Mouse (Mus musculus) erythroblast, adult 5-6 weeks (primary cell): ENCODE results near the gene Rbm19. TPM values are rescaled to one million over a fixed set of nuclear protein-coding genes. Genes with fewer than 3 reads are reported as not detected.

ENCODE experiments used
- ATAC-seq: replicated peaks from 2 replicates; pipeline ENCODE4 v1.8.0; 2016; ENCODE audit warnings: moderate number of reproducible peaks, mild to moderate bottlenecking, moderate TSS enrichment, inconsistent platforms; ENCODE audit not compliant: poor library complexity, low FRiP score, severe bottlenecking
- total RNA-seq, 2 experiments: library from RNA; stranded (forward) in 1 of 2; stranded (reverse) in 1 of 2; fragments of 150-400 nt in 1 of 2; fragments of 200-764, 138-1000 nt in 1 of 2; gene quantifications; 2 replicates each; pipeline versions ENCODE4 v1.2.3 to v1.2.4; 2015 to 2017; ENCODE audit warnings: low replicate concordance in 2 of 2

The Rbm19 gene
- total RNA-seq, 2 experiments from 2014 or later: 2.1 to 3.3 TPM

- ATAC-seq: no peak
Measured at GRCm38 (mm10) chr5:120160923-120161658, 44.8 kb downstream of the Rbm19 start.

- no peak for ATAC-seq
Measured at GRCm38 (mm10) chr5:120162689-120163088, 46.4 kb downstream of the Rbm19 start.

DNA sequence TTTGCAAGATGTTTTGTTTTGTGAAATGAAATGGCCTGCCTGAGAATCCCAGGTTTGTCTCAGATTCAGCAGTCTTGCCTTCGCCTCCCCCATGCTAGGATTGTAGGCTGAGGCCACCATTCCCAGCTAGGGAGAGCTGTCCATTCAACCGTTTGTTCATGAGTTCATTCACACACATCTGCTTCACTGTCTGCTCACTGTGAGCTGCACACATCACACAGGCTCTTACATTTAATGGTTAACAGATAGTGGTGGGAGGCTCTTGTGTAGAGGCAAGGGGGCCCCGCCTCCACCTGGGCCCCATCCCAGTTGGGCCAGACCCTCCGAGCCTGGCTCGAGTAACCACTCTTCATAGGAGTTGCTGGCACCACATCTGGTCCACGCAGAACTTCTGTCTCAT is 47.2 kb downstream of the Rbm19 start:
- ATAC-seq: no peak

DNA sequence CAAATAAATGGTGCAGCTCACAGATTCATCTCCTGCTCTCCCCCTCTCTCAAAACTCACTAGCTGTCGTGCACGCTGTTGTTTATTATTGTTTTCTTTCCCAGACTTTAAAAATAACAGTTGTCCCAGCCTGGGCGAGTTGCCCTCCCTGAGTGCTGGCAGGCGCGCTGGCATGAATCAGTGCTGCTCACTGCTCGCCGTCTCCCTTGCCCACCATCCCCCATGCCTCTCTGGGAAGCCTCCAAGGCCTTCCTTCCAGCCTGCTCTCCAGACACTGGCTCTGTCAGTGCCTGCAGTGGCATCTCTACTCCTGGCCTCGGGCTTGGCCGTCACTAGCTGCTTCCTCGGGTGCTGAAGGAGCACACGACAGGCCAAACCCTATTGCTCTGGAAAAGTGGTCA is 48.2 kb downstream of the Rbm19 start:
- ATAC-seq: no peak

DNA sequence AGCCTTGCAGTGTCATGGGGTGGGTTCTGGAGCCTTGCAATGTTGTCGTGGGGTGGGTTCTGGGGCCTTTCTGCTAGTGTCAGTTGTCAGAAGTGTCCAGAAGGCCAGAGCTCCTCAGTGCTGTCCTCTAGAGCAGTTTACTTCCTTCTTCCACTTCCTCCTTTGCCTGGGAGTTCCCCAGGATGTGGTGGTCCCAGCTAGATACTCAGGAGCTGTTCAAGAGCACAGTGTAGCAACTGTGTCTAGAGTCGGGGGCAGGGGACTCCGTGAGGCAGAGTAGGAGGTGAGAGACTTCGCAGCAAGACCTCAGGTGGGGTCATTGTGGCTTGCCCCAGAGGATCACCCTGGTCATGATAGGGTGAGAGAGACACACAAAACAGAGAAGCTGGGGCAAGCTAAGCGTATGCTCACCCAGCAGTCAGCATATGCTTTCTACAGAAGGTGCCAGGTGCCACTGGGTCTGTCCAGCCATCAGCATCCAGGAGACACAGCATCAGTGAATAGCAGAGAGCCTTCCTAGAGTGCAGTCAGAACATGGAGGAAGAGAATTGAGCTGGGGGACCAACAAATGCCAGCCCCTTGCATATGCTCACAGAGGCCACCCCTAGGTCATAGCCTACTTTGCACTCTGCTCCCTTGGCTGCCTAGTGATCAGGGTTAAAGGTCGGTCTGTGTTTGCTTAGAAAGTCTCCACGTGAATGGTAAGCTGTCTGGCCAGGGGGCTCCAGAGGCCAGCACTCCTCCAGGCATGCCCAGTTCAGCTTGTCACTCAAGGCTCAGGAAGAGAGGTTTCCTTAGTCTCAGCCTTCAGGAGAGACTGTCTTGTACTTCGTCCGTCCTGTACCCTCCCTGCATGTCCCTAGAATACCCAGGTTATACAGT is 49.0 kb downstream of the Rbm19 start:
- no peak for ATAC-seq

GRCm38 (mm10) chr5:120167787-120168325 is 51.6 kb downstream of the Rbm19 start:
- no peak for ATAC-seq

- no peak for ATAC-seq
Measured at GRCm38 (mm10) chr5:120171865-120172728, 55.8 kb downstream of the Rbm19 start.

DNA sequence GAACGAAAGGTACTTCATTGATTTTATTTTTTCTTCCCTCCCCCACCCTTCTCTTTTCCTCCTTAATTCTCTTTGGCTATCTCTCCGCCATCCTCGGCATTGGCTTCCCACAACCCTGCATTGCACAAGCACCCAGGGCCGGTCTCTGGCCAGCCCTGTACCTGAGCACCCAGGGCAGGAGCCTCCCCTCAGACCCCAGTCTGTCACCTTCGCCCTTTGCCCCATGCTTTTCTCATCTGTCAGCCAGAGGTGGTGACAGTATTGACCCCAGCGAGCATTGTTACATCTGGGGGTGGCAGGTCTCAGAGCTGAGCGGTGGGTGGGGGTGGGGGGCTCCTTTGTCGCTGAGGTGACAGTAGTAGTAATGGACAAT is 56.5 kb downstream of the Rbm19 start:
- ATAC-seq: no peak

- no peak for ATAC-seq
Measured at GRCm38 (mm10) chr5:120174317-120174716, 58.1 kb downstream of the Rbm19 start.

GRCm38 (mm10) chr5:120175217-120175616 is 59.0 kb downstream of the Rbm19 start:
- no peak for ATAC-seq

DNA sequence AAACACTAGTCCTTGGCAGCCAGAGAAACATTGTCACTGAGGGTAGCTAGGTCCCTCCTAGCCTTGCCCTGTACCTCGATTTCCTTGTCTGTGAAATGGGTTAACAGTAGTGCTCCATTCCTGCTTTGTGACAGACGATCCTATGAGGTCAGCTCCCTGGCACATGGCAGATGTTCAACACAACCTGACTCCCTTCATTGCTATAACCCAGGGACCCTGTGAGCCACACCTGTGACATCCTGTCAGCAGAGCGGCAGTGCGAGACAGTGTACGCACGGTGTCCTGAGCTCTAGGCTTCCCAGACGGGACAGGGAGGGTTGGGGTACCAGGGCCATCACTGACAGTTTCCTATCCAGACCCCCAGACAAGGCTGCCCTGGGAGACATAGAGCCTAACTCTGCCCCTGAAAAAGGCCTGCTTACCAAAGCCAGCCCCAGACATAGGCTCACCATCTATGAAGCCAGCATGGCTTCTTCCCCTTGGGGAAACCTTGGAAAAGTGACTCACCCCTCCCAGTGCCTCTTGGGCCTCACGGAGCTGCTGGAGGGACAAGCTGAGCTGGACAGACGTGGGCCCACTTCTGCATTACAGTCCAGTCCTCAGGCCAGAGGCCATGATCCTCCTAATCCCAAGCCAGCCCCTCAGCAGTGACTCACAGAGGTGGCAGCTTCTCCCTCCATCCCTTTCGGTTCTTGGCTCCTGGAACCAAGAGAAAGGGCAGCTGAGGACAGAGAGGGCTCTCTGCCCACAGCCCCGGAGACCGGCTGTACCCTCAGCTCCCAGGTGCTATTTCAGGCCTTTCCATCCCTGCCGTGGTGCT is 60.2 kb downstream of the Rbm19 start:
- ATAC-seq: no peak

DNA sequence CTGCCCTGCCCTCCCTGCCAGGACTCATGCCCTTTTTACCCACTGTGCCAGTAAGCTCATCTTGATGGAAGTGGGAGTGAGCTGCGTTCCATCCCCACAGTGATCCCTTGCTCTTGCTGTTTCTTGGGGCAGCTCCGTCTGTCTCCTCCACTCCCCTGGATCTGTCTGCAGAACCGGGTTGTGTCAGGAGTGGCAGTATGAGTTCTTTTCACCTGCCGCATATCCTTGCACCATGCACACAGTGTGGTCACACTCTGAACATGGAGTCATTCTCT is 60.7 kb downstream of the Rbm19 start:
- no peak for ATAC-seq

GRCm38 (mm10) chr5:120180102-120180501 is 63.8 kb downstream of the Rbm19 start:
- ATAC-seq: no peak

GRCm38 (mm10) chr5:120181384-120181783 is 65.1 kb downstream of the Rbm19 start:
- ATAC-seq: no peak

DNA sequence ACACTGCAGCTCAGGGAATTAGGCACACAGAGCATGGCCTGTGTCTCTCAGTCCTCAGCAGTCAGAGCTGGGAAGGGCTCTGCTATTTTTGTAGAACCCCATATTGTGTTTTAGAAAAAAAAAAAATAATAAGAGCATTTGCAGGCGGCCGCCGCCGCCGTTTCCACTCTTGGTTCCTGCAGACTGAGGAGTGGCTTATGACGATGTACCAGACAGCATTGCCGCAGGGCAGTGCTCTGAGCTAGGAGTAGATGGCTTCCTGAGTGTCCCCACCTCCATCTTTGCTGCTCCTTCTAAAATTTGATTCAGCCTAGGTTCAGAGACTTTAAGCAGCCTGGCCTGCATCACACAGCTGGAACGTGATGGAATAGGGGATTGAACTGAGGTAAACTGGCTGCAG is 67.1 kb downstream of the Rbm19 start:
- no peak for ATAC-seq

DNA sequence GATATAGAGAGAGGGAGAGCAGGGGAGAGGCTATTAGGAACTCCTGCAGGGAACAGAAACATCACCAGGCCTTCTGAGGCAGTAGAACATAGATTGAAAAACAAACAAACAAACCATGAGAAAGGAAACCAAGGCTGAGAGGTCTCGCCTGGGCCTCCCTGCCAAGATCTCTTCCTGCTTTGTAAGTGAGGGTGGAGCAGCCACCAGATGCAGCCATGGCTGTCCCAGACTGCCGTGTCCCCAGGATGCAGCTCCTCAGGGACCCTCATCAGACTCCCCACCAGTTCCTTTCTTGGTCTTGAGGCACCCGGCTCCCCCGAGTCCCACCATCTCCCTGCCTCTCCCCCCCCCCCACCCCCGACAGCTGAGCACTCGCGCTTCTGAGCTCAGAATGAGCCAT is 67.5 kb downstream of the Rbm19 start:
- no peak for ATAC-seq

GRCm38 (mm10) chr5:120185949-120186348 is 69.7 kb downstream of the Rbm19 start:
- no peak for ATAC-seq

DNA sequence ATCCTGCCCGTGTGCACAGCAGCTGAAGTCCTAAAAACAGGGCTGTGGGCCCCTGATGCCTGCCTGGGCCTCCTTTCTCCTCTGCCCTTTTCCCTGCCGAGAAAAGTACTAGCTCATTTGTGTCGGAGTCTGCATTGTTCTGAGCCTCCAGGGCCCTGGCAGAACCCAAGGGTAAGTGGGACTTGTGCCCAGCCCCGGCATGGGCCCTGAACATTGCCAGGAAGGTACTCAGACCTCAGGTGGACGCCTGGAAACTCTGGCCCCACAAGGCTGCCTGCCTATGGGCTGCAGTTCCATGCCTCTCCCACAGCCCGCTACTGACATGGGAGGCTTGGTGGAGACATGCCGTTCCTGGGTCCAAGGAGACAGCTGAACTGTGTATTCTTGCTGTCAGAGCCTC is 72.3 kb downstream of the Rbm19 start:
- no peak for ATAC-seq

DNA sequence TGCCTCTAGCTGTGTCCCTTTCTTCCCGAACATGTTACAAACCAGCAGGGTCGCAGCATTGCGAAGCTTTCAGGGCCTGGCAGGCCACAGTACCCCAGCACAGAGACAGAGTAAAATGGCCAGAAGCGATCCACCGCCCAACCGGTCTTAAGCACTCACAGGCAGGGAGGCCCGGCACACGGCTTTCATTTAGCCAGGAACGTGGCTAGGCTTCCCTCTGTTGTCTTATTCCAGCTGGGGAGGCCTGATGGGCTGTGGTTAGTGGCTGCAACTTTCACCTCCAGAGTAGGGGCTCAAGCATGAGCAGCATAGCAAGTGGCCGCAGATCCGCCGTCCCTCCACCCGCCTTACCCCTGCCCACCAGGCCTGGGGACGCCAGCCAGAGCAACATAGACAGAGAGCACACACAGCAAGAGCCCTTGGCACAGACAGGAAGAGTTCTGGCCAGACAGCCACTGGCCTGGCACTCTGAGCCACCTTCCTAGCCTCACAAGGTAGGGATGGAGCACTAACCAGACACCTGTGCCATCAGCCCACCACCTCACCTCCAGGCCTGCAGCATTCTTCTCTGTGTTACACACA is 73.8 kb downstream of the Rbm19 start:
- ATAC-seq: no peak
